Mouse (Mus musculus): ENCODE results near the gene Sae1.
"Not testable (repeated sequence)": the region's sequence is repeated elsewhere in the genome, so short reads cannot be mapped to it uniquely, and the experiment has no call there.

Sae1 gene

DNA sequence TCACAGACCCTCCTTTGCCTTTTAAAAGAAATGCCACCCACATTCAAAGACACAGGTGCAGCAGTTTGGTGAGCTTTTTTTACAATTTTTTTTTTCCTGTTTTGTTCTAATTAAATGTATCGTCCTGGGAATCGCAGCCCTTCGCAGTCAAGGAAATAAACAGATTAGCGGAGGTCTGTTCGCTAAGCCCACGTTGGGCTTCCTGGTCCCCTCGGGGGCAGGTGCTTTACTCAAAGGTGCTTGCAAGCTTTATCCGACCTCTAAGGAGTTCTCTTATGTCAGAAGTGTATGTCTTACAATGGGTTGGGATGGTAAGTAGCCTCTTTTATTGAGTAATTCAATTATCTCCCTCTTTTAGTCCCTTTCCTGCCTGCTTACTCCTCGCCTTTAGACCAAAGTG lies 14.8 kb upstream of the Sae1 start:
- peak; percentile 32 to 49 for DNase-seq

DNA sequence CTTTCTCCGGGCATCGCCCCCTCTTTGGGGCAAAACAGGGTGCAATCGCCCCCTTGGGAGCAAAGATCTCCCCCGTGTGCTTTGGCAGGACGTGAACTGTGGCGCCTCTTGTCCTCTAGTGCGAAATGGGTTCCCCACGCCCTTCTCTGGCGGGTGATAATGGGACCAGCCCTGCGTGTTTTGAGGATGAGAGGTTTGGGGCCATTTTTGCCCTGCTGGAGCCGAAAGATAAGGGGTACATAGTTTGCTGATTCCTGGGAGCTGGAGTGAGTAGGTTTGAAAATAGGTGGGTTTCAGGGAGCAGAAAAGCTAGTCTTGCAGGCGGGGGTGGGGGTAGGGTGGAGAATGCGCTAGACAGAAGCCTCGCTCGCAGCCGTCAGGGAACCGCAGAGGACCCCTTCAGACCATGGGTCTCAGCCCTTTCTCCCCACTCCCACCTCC lies 14.4 kb upstream of the Sae1 start:
- peak; percentile 61 to 65 for DNase-seq

DNA sequence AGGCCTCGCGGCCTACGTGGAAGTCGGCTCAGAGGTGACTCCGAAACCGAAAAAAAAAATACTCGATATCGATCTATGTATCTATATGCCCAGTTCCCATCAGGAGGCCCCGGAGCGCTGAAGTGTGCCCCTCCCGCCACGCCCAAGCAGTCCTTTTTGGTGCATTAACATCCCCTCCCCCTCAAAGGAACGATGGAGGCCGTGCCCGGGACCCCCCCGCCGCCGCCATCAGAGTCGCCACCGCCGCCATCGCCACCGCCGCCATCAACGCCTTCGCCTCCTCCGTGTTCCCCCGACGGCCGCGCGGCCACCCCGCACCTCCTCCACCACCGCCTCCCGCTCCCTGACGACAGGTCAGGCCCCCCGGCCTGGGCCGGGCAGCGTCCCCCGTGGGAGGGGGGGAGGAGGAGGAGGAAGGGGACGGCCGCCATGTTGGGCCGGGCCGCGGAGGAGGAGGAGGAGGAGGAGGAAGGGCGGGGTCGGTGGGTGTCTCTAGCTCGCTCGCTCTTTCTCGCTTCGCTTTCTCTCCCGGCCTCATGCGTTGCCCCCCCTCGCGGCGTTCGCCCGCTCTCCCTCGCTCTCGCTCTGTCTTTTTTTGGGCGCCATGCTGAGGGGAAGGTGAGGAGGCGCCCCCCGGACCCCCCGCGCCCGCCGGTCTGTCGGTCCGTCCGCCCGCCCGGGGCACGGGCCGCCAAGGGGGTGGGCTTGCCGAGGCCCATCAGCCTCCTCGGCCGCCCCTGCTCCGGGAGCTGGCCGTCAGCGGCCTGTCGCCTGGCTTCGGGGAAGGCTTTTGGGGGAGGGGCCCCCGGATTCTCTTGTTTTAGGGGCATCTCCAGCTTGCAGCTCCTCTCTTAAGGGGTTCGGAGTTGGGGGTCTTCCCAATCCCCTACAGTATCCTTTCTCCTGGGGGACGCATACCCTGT lies 13.3 kb upstream of the Sae1 start, which contains the start of gene Zc3h4:
Gene Zc3h4, plus strand, starts transcription at position 222 of the 923 bp plus-strand sequence.
- DNase-seq = peak; percentile 89 to 93

DNA sequence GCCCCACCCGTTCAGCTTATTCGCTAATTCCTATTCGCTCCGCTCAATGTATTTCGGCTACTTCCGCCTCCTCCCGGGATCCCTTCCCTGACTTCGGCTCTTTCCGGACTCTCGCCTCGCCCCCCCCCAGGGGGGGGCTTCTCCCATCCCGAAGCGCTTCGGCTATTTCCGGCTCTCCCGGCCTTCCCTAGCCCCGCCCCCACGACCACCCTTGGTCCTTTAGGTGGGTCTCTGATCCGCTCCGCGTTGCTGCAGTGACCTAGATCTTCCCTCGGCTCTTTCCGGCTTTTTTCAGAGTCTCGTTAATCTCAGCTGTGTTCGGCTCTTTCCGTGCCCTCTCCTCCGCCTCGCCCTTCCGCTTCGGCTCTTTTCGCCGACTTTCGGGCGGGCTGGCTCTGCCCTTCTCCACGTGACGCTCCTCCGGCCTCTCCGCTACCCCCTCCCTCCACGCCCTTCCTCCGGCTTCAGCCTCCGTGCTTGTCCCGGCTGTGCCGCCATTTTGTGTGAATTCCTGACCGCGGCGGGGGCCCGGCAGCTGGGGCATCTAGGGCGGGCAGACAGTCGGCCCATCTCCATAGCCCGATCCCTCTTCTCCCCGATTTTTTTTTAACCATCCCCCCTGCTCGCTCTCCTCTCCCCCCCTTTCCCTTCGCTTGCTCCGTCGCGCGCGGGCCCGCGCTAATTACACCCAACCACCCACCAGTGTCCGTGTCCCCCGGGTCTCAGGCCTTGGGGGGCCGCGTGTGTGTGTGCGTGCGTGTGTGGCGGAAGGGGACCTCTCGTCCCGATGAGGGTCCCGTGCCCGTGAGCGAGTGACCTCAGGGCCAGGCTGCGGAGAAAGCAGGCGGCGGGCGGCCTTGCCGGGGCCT lies 12.4 kb upstream of the Sae1 start:
- peak; percentile 100 for DNase-seq

- DNase-seq = peak; percentile 91 to 95
These were observed 11.7 kb upstream of the Sae1 start for GRCm38 (mm10) chr7:16399098-16399819.

DNA sequence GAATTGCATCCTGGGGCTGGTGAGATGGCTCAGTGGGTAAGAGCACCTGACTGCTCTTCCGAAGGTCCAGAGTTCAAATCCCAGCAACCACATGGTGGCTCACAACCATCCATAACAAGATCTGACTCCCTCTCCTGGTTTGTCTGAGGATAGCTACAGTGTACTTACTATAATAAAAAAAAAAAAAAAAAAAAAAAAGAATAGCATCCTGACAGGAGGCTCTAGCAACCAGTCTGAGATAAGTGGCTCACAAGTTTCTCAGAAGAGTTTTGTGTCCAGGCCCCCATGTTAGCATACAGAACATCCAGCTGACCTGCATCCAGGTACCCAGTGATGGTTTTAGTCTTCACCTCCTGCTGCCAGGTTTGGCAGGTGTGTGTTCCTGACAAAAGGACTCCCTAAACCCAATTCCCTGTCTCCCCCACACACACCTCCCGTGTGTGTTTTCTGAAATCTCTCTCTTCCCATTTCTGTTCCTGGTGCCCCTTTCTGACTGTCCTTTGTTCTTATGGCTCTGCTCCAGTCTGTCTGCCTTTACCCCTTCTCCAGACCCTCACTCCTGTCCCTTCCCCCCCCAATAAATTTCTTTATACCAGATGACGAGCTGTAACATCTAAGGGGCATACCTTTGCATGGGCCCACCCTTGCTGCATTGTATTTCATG lies 10.9 kb upstream of the Sae1 start:
- DNase-seq = peak in 1 of 2 experiments; percentile 20

- DNase-seq = no peak
These were observed 9.9 kb upstream of the Sae1 start for GRCm38 (mm10) chr7:16397465-16397864.

GRCm38 (mm10) chr7:16395944-16396343 lies 8.3 kb upstream of the Sae1 start:
- peak; percentile 74 to 77 for DNase-seq

- DNase-seq = no peak
These were observed 5.3 kb upstream of the Sae1 start for GRCm38 (mm10) chr7:16392923-16393322.

DNA sequence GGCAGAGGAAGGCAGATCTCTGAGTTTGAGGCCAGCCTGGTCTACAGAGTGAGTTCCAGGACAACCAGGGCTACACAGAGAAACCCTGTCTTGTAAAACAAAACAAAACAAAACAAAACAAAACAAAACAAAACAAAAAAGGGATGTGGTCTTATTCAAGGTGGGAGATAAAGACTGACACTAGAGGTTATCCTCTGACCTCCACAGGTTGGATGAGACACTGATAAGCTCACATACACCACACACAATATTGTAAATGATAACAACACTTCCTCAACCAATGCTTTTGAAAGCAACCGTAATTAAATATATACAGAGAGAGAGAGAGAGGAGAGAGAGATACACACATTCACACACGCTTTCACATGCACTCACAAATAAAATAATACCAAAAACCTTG lies 2.3 kb upstream of the Sae1 start:
- DNase-seq = not testable (repeated sequence)

DNA sequence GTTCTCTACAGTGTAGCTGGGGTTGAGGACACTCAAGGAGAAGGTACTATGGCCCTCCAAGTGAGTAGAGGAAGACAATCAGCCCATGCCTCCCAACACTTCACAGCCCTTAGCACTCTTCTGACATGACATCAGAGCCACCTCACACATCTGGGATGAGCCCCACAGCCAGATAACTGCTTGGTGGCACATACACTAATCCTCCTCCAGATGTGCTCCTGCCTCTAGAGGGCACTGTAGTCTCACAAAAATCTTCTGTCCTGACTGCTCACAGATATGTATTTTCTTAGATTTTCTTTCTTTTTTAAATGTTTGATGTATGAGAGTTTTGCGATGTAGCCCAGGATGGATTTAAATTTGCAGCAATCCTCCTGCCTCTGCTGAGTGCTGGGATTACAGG lies 11.1 kb downstream of the Sae1 start:
- DNase-seq = peak; percentile 42 to 64

- no peak for DNase-seq
These were observed 12.6 kb downstream of the Sae1 start for GRCm38 (mm10) chr7:16374989-16375388.

- no peak for DNase-seq
These were observed 13.9 kb downstream of the Sae1 start for GRCm38 (mm10) chr7:16373719-16374118.

DNA sequence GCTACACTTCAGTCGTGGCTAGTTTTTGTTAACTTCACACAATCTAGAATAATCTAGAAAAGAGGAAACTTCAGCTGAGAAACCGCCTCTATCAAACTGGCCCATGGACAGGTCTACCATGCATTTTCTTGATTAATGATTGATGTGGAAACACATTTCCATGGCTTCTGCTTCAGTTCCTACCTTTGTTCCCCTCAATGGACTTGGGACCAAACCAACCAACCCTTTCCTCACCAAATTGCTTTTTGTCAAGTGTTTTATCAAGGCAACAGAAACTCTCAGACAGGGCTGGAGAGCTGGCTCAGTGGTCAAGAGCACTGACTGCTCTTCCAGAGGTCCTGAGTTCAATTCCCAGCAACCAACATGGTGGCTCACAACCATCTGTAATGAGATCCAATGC lies 17.0 kb downstream of the Sae1 start:
- no peak for DNase-seq

DNA sequence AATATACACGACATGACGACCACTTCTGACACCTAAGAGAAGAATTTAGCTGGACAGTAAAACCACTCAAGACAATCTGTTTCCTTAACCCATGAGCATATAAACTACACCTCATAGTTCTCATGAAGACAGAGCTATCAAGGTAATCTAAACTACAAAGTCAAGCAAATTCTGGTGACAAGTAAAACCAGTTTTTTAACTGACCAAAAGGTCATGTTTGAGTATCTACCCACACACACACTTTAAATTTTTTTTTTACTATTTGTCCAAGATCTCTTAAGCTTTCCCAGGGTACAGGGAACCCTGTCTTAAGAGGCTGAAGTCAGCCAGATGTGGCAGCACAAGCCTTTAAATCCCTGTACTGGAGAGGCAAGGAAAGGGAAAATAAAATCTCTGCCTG lies 18.8 kb downstream of the Sae1 start:
- no peak for DNase-seq

GRCm38 (mm10) chr7:16366669-16367068 lies 20.9 kb downstream of the Sae1 start:
- DNase-seq = no peak

GRCm38 (mm10) chr7:16366133-16366646 lies 21.4 kb downstream of the Sae1 start:
- DNase-seq = no peak

- DNase-seq = no peak
These were observed 22.6 kb downstream of the Sae1 start for GRCm38 (mm10) chr7:16364901-16365500.

DNA sequence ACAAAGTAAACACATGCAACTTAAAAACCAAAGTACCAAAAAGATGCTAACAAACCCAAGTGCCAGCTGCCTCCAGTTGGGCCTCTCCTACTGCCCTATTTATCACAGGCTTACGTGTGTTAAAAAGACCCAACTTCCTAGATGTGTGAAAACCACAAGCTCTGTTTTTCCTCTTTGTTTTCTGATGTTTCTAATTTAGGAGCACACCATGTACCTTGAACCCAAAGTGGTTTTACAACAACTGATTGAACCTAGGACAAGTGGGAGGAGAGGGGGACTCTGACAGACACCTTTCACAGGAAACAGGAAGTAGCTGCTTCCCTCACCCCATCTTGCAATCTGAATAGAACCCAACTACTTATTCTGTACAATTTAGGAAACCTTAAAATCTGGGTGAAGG lies 23.3 kb downstream of the Sae1 start:
- no peak for DNase-seq

DNA sequence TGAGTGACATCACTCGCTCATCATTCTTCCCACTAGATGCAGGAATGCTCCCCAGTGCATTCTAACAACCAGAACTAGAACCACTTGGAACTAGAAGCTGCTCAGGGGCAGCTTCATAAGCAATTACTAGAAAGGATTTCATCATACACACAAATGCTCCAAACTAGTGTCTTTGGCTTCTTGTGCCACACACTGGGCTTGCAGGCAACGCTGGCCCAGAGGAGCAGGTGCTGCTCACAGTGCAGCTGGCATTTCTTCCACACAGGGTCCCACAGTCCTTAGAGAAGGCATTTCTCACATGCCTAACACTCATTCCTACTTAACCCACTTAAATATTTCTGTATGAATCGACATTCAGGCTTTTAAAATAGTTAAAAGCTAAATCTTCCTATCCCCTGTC lies 30.0 kb downstream of the Sae1 start:
- no peak for DNase-seq

- no peak for DNase-seq
These were observed 31.6 kb downstream of the Sae1 start for GRCm38 (mm10) chr7:16355854-16356594.

All from cerebellum, postnatal 14 days (tissue).